Mouse (Mus musculus) heart, embryonic 11.5 days (tissue): Measurements from ENCODE around the gene Csmd2. TPM values are rescaled to one million over a fixed set of nuclear protein-coding genes. Genes with fewer than 3 reads are reported as not detected.

Experiments
- ATAC-seq: fragments of 200-750 bp; cut with Nextera tagmentation; replicated peaks from 2 replicates; pipeline ENCODE4 v1.8.0; 2017; ENCODE audit warnings: moderate library complexity; ENCODE audit not compliant: insufficient number of reproducible peaks, low FRiP score, low TSS enrichment
- H3K27ac ChIP-seq: fragments of 300-500 bp; sonication (generic); 2 replicates; pipeline ENCODE4 v1.5.1; 2014; ENCODE audit warnings: mild to moderate bottlenecking, low read depth, low read length
- H3K27me3 ChIP-seq: fragments of 300-500 bp; sonication (generic); 2 replicates; pipeline ENCODE4 v1.6.1; 2014; ENCODE audit warnings: mild to moderate bottlenecking, low read length, mixed read lengths; ENCODE audit not compliant: control insufficient read depth, insufficient read depth
- H3K36me3 ChIP-seq: fragments of 300-500 bp; sonication (generic); 2 replicates; pipeline ENCODE4 v1.6.1; 2014; ENCODE audit warnings: mild to moderate bottlenecking, low read length, moderate library complexity, mixed read lengths; ENCODE audit not compliant: control insufficient read depth, insufficient read depth
- H3K4me1 ChIP-seq: fragments of 300-500 bp; sonication (generic); 2 replicates; pipeline ENCODE4 v1.6.1; 2014; ENCODE audit warnings: low read length; ENCODE audit not compliant: control insufficient read depth, insufficient read depth
- H3K4me2 ChIP-seq: fragments of 300-500 bp; sonication (generic); 2 replicates; pipeline ENCODE4 v1.6.1; 2014; ENCODE audit warnings: mild to moderate bottlenecking, moderate library complexity
- H3K4me3 ChIP-seq: fragments of 300-500 bp; sonication (generic); 2 replicates; pipeline ENCODE4 v1.5.1; 2014; ENCODE audit warnings: low read depth, low read length
- H3K9ac ChIP-seq: fragments of 300-500 bp; sonication (generic); 2 replicates; pipeline ENCODE4 v1.6.1; 2014; ENCODE audit warnings: mild to moderate bottlenecking, low read depth, low read length, moderate library complexity
- H3K9me3 ChIP-seq: fragments of 300-500 bp; sonication (generic); replicated peaks from 2 replicates; pipeline ENCODE4 v1.6.1; 2016; ENCODE audit warnings: low read length; ENCODE audit not compliant: control insufficient read depth
- WGBS: fragments of 180-500 bp; shearing (Covaris S2); extraction: QIAGEN DNeasy Blood & Tissue Kit; methylation state at CpG from one replicate; pipeline ENCODE4 v1.1.7; 2014; ENCODE audit not compliant: insufficient replicate concordance; 5-methylcytosine and 5-hydroxymethylcytosine counted together
- polyA plus RNA-seq: library from polyadenylated mRNA; unstranded; fragments of >200 nt; fragmentation: Nextera tagmentation; extraction: Ambion mirVana; gene quantifications from 2 replicates; pipeline ENCODE4 v1.2.1, GENCODE M21; 2014

The Csmd2 gene
- polyA plus RNA-seq, 1 experiment from 2014 or later = 0.21 TPM

GRCm38 (mm10) chr4:128275586-128275985, 287.9 kb downstream of the Csmd2 start:
- Histone ChIP-seq H3K4me2 (no peak overlapping the region), H3K9me3 (no peaks in the 10 kb centered on the region), H3K9ac (no peak overlapping the region), H3K27me3 (0 out of 2 replicates have a peak, but pooled peaks cover 2% of the 10 kb centered on the region), H3K4me1 (peaks cover 7% of the 10 kb centered on the region), H3K36me3 (no peaks in the 10 kb centered on the region), H3K4me3 (no peak overlapping the region), H3K27ac (no peak overlapping the region)
- no peak for ATAC-seq
- WGBS = 76% methylated on average over 6 of the region's 6 CpGs

- Histone ChIP-seq H3K27ac (no peak overlapping the region), H3K4me3 (no peak overlapping the region), H3K9ac (no peak overlapping the region), H3K36me3 (no peaks in the 10 kb centered on the region), H3K27me3 (no peaks in the 10 kb centered on the region), H3K4me2 (no peak overlapping the region), H3K9me3 (no peaks in the 10 kb centered on the region), H3K4me1 (no peaks in the 10 kb centered on the region)
- no peak for ATAC-seq
- WGBS = 60% methylated on average over 1 of the region's 1 CpGs
Measured at GRCm38 (mm10) chr4:128285009-128285408, 297.4 kb downstream of the Csmd2 start.

- Histone ChIP-seq H3K27ac (no peak overlapping the region), H3K27me3 (0 out of 2 replicates have a peak, but pooled peaks cover 2% of the 10 kb centered on the region), H3K9ac (no peak overlapping the region), H3K4me2 (no peak overlapping the region), H3K4me1 (no peaks in the 10 kb centered on the region), H3K9me3 (no peaks in the 10 kb centered on the region), H3K36me3 (no peaks in the 10 kb centered on the region), H3K4me3 (no peak overlapping the region)
- ATAC-seq = no peak
- WGBS = 74% methylated on average over 7 of the region's 7 CpGs
Measured at GRCm38 (mm10) chr4:128288095-128288494, 300.4 kb downstream of the Csmd2 start.

- ATAC-seq = no peak
- H3K27me3 ChIP-seq = no peaks in the 10 kb centered on the region
Measured at GRCm38 (mm10) chr4:128304049-128304448, 316.4 kb downstream of the Csmd2 start.

GRCm38 (mm10) chr4:128306011-128306410, 318.4 kb downstream of the Csmd2 start:
- 87% methylated on average over 8 of the region's 8 CpGs for WGBS
- H3K9ac ChIP-seq = no peak overlapping the region
- H3K36me3 ChIP-seq = no peaks in the 10 kb centered on the region
- no peak overlapping the region for H3K27ac ChIP-seq
- H3K4me1 ChIP-seq = no peaks in the 10 kb centered on the region
- ATAC-seq = no peak
- H3K9me3 ChIP-seq = no peaks in the 10 kb centered on the region
- H3K4me2 ChIP-seq = no peak overlapping the region
- no peaks in the 10 kb centered on the region for H3K27me3 ChIP-seq
- H3K4me3 ChIP-seq = no peak overlapping the region

More at GRCm38 (mm10) chr4:128304049-128304448, 316.4 kb downstream of the Csmd2 start:
- Histone ChIP-seq H3K36me3 (no peaks in the 10 kb centered on the region), H3K27ac (no peak overlapping the region), H3K4me2 (no peak overlapping the region), H3K9me3 (no peaks in the 10 kb centered on the region), H3K4me3 (no peak overlapping the region), H3K4me1 (no peaks in the 10 kb centered on the region), H3K9ac (no peak overlapping the region)
- 83% methylated on average over 8 of the region's 8 CpGs for WGBS

GRCm38 (mm10) chr4:128315328-128315727, 327.7 kb downstream of the Csmd2 start:
- 71% methylated on average over 5 of the region's 5 CpGs for WGBS
- Histone ChIP-seq H3K27ac (no peak overlapping the region), H3K9ac (no peak overlapping the region), H3K27me3 (no peaks in the 10 kb centered on the region), H3K36me3 (no peaks in the 10 kb centered on the region), H3K4me2 (no peak overlapping the region), H3K4me3 (no peak overlapping the region), H3K4me1 (no peaks in the 10 kb centered on the region), H3K9me3 (no peaks in the 10 kb centered on the region)
- ATAC-seq = no peak

GRCm38 (mm10) chr4:128317951-128318350, 330.3 kb downstream of the Csmd2 start:
- no peaks in the 10 kb centered on the region for H3K27me3 ChIP-seq
- H3K9me3 ChIP-seq = no peaks in the 10 kb centered on the region
- no peak overlapping the region for H3K4me3 ChIP-seq
- no peaks in the 10 kb centered on the region for H3K4me1 ChIP-seq
- H3K4me2 ChIP-seq = no peak overlapping the region
- no peak overlapping the region for H3K9ac ChIP-seq
- WGBS = 83% methylated on average over 4 of the region's 4 CpGs
- H3K27ac ChIP-seq = no peak overlapping the region
- no peak for ATAC-seq
- no peaks in the 10 kb centered on the region for H3K36me3 ChIP-seq

GRCm38 (mm10) chr4:128325511-128325910, 337.9 kb downstream of the Csmd2 start:
- ATAC-seq = no peak
- WGBS = 60% methylated on average over 2 of the region's 2 CpGs
- Histone ChIP-seq H3K27me3 (no peaks in the 10 kb centered on the region), H3K27ac (no peak overlapping the region), H3K4me1 (no peaks in the 10 kb centered on the region), H3K4me3 (no peak overlapping the region), H3K9ac (no peak overlapping the region), H3K4me2 (no peak overlapping the region), H3K9me3 (no peaks in the 10 kb centered on the region), H3K36me3 (no peaks in the 10 kb centered on the region)

GRCm38 (mm10) chr4:128326755-128327154, 339.1 kb downstream of the Csmd2 start:
- no peak overlapping the region for H3K27ac ChIP-seq
- H3K9me3 ChIP-seq = no peaks in the 10 kb centered on the region
- 68% methylated on average over 4 of the region's 4 CpGs for WGBS
- no peaks in the 10 kb centered on the region for H3K36me3 ChIP-seq
- H3K4me1 ChIP-seq = no peaks in the 10 kb centered on the region
- no peaks in the 10 kb centered on the region for H3K27me3 ChIP-seq
- no peak overlapping the region for H3K4me2 ChIP-seq
- ATAC-seq = no peak
- no peak overlapping the region for H3K9ac ChIP-seq
- no peak overlapping the region for H3K4me3 ChIP-seq
